Mouse (Mus musculus) midbrain, embryonic 12.5 days (tissue): ENCODE measurements around the gene Gm6676. TPM values are rescaled to one million over a fixed set of nuclear protein-coding genes. Genes with fewer than 3 reads are reported as not detected.
"Not testable (repeated sequence)": the region's sequence is repeated elsewhere in the genome, so short reads cannot be mapped to it uniquely, and the experiment has no call there.

ENCODE experiments used
- ATAC-seq: fragments of 200-750 bp; cut with Nextera tagmentation; 2 replicates; pipeline ENCODE4 v1.8.0; 2017; ENCODE audit warnings: low read depth, moderate TSS enrichment, moderate library complexity; ENCODE audit not compliant: low FRiP score
- H3K27ac ChIP-seq: fragments of 300-500 bp; sonication (generic); replicated peaks from 2 replicates; pipeline ENCODE4 v1.5.1; 2016; ENCODE audit warnings: mild to moderate bottlenecking
- H3K27me3 ChIP-seq: fragments of 300-500 bp; sonication (generic); 2 replicates; pipeline ENCODE4 v1.6.1; 2016; ENCODE audit warnings: mild to moderate bottlenecking
- H3K36me3 ChIP-seq: fragments of 300-500 bp; sonication (generic); 2 replicates; pipeline ENCODE4 v1.6.1; 2016
- H3K4me1 ChIP-seq: fragments of 300-500 bp; sonication (generic); 2 replicates; pipeline ENCODE4 v1.6.1; 2016
- H3K4me2 ChIP-seq: fragments of 300-500 bp; sonication (generic); replicated peaks from 2 replicates; pipeline ENCODE4 v1.6.1; 2016; ENCODE audit warnings: mild to moderate bottlenecking, moderate library complexity
- H3K4me3 ChIP-seq: fragments of 300-500 bp; sonication (generic); 2 replicates; pipeline ENCODE4 v1.5.1; 2016; ENCODE audit warnings: mild to moderate bottlenecking
- H3K9ac ChIP-seq: fragments of 300-500 bp; sonication (generic); replicated peaks from 2 replicates; pipeline ENCODE4 v1.6.1; 2016; ENCODE audit warnings: mild to moderate bottlenecking, moderate library complexity
- H3K9me3 ChIP-seq: fragments of 300-500 bp; sonication (generic); 2 replicates; pipeline ENCODE4 v1.6.1; 2016; ENCODE audit warnings: mild to moderate bottlenecking
- WGBS: fragments of 180-500 bp; shearing (Covaris S2); methylation state at CpG from one replicate; pipeline ENCODE4 v1.1.7; 2016; 5-methylcytosine and 5-hydroxymethylcytosine counted together
- polyA plus RNA-seq: library from polyadenylated mRNA; unstranded; fragments of >200 nt; fragmentation: Nextera tagmentation; extraction: Ambion mirVana; gene quantifications from 2 replicates; pipeline ENCODE4 v1.2.1, GENCODE M21; 2016

Gene Gm6676
- polyA plus RNA-seq, result not detected in 2 replicates

GRCm38 (mm10) chr14:7125312-7125711, at the start of gene Gm6676:
Gm6676 (minus strand) TSS chr14:7125412.
- not testable (repeated sequence) for H3K9me3 ChIP-seq, H3K27me3 ChIP-seq, H3K9ac ChIP-seq, H3K4me2 ChIP-seq, H3K4me3 ChIP-seq, H3K36me3 ChIP-seq, H3K4me1 ChIP-seq, ATAC-seq, H3K27ac ChIP-seq
- no CpG with 5 or more reads among the region's 2 CpGs for WGBS

- H3K4me3 ChIP-seq, H3K27me3 ChIP-seq, H3K4me2 ChIP-seq, H3K36me3 ChIP-seq, H3K9me3 ChIP-seq, H3K9ac ChIP-seq, H3K4me1 ChIP-seq, ATAC-seq, H3K27ac ChIP-seq: not testable (repeated sequence)
- no CpG with 5 or more reads among the region's 37 CpGs for WGBS
Observed at GRCm38 (mm10) chr14:7174483-7174971, 49.3 kb upstream of the Gm6676 start, which contains the start of gene Gm3512. Gm3512 (minus strand) TSS chr14:7174533.

- ATAC-seq, result peak; percentile 76
Observed at GRCm38 (mm10) chr14:7105124-7105802, 19.9 kb downstream of the Gm6676 start.

GRCm38 (mm10) chr14:7100521-7100920, 24.7 kb downstream of the Gm6676 start, which contains the start of gene Gm3696:
Gm3696 (minus strand) TSS chr14:7100621.
- H3K4me2 ChIP-seq, H3K27me3 ChIP-seq, H3K27ac ChIP-seq, H3K4me3 ChIP-seq, H3K4me1 ChIP-seq, H3K9ac ChIP-seq, H3K36me3 ChIP-seq, ATAC-seq, H3K9me3 ChIP-seq: not testable (repeated sequence)
- WGBS, result 85% methylated on average over 1 of the region's 3 CpGs

More at GRCm38 (mm10) chr14:7105124-7105802, 19.9 kb downstream of the Gm6676 start:
- Histone ChIP-seq H3K4me3 (peak overlapping the region; percentile 52), H3K4me2 (peak overlapping the region; percentile 53), H3K27ac (peak overlapping the region; percentile 80), H3K9ac (peak overlapping the region; percentile 72)
- H3K27me3 ChIP-seq, H3K36me3 ChIP-seq, H3K4me1 ChIP-seq, H3K9me3 ChIP-seq: not testable (repeated sequence)
- 0% methylated on average over 8 of the region's 54 CpGs for WGBS

Other genes starting within 250 kb of the Gm6676 start
- gene Gm3667, start 235.4 kb downstream of the Gm6676 start, polyA plus RNA-seq, result 1.9 and 2.3 TPM in 2 replicates
- not detected in 2 replicates for gene Gm6356, start 151.6 kb downstream of the Gm6676 start, polyA plus RNA-seq
- 2.0 and 2.8 TPM in 2 replicates for gene Gm10406, start 98.0 kb downstream of the Gm6676 start, polyA plus RNA-seq
- not detected in 2 replicates for gene Gm3685, start 80.4 kb downstream of the Gm6676 start, polyA plus RNA-seq
- 2.9 and 3.4 TPM in 2 replicates for gene Gm3696, start 24.8 kb downstream of the Gm6676 start, polyA plus RNA-seq
- 5.1 and 5.6 TPM in 2 replicates for gene Gm3512, start 49.1 kb upstream of the Gm6676 start, polyA plus RNA-seq
- not detected in 2 replicates for gene Gm16434, start 69.1 kb upstream of the Gm6676 start, polyA plus RNA-seq
- gene Gm3727, start 139.3 kb upstream of the Gm6676 start, polyA plus RNA-seq, result not detected in 2 replicates
- gene Gm3739, start 189.6 kb upstream of the Gm6676 start, polyA plus RNA-seq, result 2.2 and 3.3 TPM in 2 replicates
- not detected in 2 replicates for gene Gm5797, start 207.0 kb upstream of the Gm6676 start, polyA plus RNA-seq
- not detected in 2 replicates for gene Gm8374, start 239.7 kb upstream of the Gm6676 start, polyA plus RNA-seq